Mouse (Mus musculus) G1E (cell line): ENCODE measurements at regions not wholly inside any gene's neighbourhood (a gene's known extent, or its start where the extent isn't known, plus 50 kb on each side); places are given as distances from the start of the nearest gene placed in this dataset.

Source experiments
- CTCF ChIP-seq: IDR thresholded peaks from 2 replicates; pipeline ENCODE4 v1.5.1; 2012; ENCODE audit warnings: low read depth, low read length, inconsistent platforms, mixed read lengths
- GATA1 ChIP-seq: IDR thresholded peaks from 2 replicates; pipeline ENCODE4 v1.6.1; 2012; ENCODE audit warnings: borderline replicate concordance, low read length, inconsistent platforms, mixed read lengths

GRCm38 (mm10) chr2:72871836-72872235 is 108.4 kb downstream of the Sp3 start:
- TF ChIP-seq CTCF (no peak), GATA1 (no peak)
